Mouse (Mus musculus) hematopoietic stem cell, adult 5-6 weeks (primary cell): ENCODE results near the gene Cox7a1. TPM values are rescaled to one million over a fixed set of nuclear protein-coding genes. Genes with fewer than 3 reads are reported as not detected.
A peak's percentile ranks its signal among the peaks of the same experiment; 100 is the strongest.
"Not testable (repeated sequence)": the region's sequence is repeated elsewhere in the genome, so short reads cannot be mapped to it uniquely, and the experiment has no call there.

ENCODE experiments used
- ATAC-seq, 2 experiments: fragments of 125-278 bp in 1 of 2; replicated peaks in 1 of 2; 2 replicates each; pipeline ENCODE4 v1.8.0; 2016 to 2017; ENCODE audit warnings: inconsistent platforms in 2 of 2, mild to moderate bottlenecking in 2 of 2, moderate number of reproducible peaks in 2 of 2, low read depth in 1 of 2, moderate TSS enrichment in 1 of 2; ENCODE audit not compliant: low FRiP score in 2 of 2, poor library complexity in 2 of 2, severe bottlenecking in 2 of 2, insufficient read depth in 1 of 2, low TSS enrichment in 1 of 2
- total RNA-seq: library from RNA; stranded (forward); fragments of 172-1452, 232-1000 nt; gene quantifications from 2 replicates; pipeline ENCODE4 v1.2.3, GENCODE M21; 2017

Gene Cox7a1
- not detected in 2 replicates for total RNA-seq

DNA sequence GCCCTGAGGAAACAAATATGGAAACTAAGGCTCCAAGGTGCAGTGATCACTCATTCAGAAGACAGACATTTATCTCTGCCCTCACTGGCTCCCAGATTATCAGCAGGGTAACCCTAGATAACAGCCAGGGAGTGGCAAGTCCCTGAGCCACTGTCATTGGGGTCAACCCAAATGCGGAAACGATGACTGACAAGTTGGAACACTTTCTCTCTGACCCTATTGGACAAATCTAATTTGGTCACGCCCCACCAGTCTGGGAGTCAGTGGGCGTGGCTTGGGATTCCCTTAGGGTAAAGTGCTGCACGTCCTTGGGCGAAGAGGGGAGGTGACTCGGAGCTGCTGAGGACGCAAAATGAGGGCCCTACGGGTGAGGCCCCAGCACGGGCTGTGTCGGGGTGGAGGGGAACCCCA is at the start of gene Cox7a1:
Cox7a1 (plus strand) TSS at position 266 of the 411 bp plus-strand sequence.
- ATAC-seq = peak; percentile 90 to 94

DNA sequence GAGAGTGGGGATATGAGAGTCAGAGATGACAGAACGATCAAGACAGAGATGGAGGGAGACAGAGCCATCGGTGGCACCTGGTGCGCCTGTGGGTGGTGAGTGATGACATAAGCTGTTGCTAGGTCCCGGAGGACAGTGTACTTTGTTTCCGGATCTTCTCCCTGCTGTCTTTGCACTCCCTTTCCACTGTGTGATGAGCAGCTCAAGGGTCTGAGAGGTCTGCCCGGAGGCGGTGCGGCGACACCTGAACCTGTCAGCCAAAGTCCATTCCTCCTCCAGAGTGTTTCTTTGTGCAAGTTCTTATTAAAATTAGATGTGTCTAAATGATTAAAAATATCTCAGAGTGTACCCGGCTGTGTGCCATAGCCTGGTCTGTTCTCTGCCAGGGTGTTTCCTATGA is 47.1 kb upstream of the Cox7a1 start:
- ATAC-seq = no peak

- ATAC-seq = no peak
Observed at GRCm38 (mm10) chr7:30143170-30143554, 40.8 kb upstream of the Cox7a1 start.

GRCm38 (mm10) chr7:30143555-30144209 is 40.3 kb upstream of the Cox7a1 start:
- peak; percentile 80 to 83 for ATAC-seq

GRCm38 (mm10) chr7:30147011-30147410 is 36.9 kb upstream of the Cox7a1 start:
- no peak for ATAC-seq

DNA sequence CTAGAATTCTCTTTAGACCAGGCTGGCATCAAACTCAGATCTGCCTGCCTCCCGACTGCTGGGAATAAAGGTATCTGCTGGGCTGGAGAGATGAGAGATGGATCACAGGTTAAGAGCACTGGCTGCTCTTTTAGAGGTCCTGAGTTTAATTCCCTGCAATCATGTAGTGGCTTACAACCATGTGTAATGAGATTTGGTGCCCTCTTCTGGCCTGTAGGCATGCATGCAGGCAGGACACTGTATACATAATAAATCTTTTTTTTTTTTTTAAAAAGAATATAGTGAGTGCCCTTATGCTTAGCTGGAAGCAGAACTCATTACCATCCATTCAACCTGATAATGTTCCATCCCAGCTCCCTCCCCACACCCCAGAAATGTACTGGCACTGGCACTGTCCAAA is 29.9 kb upstream of the Cox7a1 start:
- ATAC-seq = no peak

DNA sequence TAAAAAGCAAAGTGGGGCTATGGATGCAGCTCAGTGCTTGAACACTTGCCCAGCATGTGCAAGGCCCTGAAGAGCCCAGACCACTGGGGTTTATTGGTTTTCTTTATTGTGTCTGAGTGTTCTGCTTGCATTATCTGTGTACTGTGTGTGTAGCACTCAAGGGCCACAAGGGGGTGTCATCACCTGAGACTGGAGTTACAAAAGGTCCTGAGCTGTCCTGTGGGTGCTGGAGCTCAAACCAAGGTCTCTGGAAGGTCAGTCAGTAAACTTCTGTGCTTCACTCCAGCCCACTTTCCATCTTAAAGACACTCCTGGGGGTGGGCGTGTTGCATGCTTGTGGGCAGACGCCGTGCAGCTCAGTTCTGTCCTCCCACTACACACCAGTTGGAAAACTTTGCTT is 28.4 kb upstream of the Cox7a1 start:
- no peak for ATAC-seq

- no peak for ATAC-seq
Observed at GRCm38 (mm10) chr7:30163113-30163512, 20.8 kb upstream of the Cox7a1 start.

DNA sequence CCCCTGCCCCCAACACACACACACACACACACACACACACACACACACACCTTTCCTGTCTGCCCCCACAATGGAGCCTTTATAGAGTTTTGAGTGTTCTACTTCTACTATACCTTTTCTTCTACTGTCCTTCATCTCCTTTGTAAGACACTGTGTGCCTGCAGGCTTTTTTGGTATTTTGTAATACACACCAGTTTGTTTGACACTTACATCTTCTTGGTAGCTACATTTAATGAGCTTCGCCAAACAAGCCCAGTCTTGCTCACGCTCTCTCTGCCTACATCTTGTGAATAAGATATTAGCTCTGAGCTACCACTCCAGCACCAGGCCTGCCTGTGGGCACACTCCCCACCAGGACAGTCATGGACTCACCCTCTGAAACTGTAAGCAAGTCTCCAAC is 19.2 kb upstream of the Cox7a1 start:
- no peak for ATAC-seq

GRCm38 (mm10) chr7:30168914-30169582 is 14.9 kb upstream of the Cox7a1 start:
- peak; percentile 24 for ATAC-seq

- ATAC-seq = peak; percentile 98 to 99
Observed at GRCm38 (mm10) chr7:30169583-30170282, 14.2 kb upstream of the Cox7a1 start, which contains the start of gene Zfp146. Gene Zfp146, minus strand, starts transcription at chr7:30169750.

DNA sequence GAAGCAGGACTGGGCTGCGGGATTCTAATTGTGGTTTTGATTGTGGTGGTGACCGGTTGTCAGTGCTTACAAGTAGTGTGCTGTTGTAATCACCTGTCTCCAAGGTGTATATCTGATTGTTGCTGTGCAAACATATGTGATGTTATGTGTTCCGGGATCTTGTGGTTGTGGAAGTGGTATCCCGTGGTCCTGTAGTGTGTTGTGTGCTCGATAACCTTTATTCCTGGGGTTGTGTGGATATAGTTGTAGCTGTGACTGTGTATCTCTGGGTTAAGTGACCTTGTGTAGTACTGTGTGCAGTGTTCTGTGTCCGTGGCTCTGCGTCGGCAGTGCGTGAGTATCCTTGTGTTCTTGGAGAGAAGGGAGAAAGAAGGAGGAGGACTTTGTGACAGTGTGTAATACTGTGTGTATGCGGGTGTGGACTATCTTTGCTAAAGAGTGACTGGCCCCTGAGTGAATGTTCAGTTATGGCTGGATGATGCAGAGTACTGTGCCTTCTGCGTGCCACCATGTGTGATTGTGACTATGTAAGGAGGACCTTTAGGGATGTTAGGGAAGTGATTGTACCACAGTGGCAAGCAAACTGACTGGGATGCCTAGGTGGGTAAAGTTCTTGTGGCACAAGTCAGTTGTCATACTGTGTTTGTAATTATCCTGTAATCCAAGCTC is 13.5 kb upstream of the Cox7a1 start:
- no peak for ATAC-seq

GRCm38 (mm10) chr7:30176474-30176873 is 7.5 kb upstream of the Cox7a1 start:
- ATAC-seq = peak; percentile 53 to 72; a peak in 3 of 4 replicates

GRCm38 (mm10) chr7:30178256-30178655 is 5.7 kb upstream of the Cox7a1 start:
- ATAC-seq = no peak

DNA sequence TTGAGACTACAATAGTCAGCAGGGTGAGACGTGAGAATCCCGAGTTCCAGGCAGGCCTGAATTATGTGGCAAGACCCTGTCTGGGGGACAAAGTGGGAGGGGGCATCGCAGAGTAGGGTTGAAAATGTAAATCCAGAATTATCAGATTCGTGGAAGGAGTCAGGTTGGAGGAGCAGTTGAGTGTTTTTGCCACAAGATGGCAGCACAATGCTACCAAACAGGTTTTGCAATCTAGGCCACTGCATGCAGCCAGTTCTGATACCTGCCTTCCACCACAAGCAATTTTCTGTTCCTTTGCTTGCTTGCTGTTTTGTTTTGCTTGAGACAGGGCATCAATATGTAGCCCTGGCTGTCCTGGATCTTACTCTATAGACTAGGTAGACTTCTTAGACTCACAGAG is 2.6 kb upstream of the Cox7a1 start:
- ATAC-seq = peak; percentile 52 to 62; a peak in 3 of 4 replicates

DNA sequence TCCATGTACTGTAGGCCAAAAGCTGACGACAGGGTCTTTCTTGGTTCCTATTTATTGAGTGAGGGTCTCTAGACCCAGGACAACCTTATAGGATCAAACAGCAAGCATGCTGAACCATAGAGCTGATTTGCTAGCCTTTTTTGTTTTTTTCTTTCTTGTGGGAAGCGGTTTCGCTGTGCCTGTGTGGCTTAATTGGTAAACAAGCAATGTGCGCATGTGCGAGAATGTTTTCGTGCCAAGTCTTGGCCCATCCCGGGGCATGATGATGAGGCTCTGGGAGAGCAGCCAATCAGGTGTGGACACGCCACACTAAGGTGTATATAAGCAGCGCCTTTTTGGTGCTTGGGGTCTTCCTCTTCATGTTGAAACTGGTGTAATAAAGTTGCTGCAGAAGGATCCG is 2.0 kb upstream of the Cox7a1 start:
- not testable (repeated sequence) for ATAC-seq

DNA sequence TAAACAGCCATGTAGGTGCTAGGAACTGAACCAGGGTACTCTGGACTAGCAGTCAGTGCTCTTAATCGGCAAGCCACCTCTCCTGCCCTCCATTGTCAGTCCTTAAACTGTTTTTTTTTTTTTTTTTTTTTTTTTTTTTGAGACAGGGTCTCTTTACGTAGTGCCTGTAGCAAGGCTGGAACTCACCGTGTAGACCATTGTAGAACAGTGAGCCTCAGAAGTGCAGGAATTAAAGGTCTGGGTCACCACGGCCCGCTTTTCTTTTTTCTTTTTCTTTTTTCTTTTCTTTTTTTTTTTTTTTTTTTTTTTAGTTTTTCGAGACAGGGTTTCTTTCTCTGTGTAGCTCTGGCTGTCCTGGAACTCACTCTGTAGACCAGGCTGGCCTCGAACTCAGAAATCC is 755 bp upstream of the Cox7a1 start:
- not testable (repeated sequence) for ATAC-seq
